Mouse (Mus musculus): ENCODE results near the gene Ddx39b.
A peak's percentile ranks its signal among the peaks of the same experiment; 100 is the strongest.
"Not testable (repeated sequence)": the region's sequence is repeated elsewhere in the genome, so short reads cannot be mapped to it uniquely, and the experiment has no call there.

The Ddx39b gene

DNA sequence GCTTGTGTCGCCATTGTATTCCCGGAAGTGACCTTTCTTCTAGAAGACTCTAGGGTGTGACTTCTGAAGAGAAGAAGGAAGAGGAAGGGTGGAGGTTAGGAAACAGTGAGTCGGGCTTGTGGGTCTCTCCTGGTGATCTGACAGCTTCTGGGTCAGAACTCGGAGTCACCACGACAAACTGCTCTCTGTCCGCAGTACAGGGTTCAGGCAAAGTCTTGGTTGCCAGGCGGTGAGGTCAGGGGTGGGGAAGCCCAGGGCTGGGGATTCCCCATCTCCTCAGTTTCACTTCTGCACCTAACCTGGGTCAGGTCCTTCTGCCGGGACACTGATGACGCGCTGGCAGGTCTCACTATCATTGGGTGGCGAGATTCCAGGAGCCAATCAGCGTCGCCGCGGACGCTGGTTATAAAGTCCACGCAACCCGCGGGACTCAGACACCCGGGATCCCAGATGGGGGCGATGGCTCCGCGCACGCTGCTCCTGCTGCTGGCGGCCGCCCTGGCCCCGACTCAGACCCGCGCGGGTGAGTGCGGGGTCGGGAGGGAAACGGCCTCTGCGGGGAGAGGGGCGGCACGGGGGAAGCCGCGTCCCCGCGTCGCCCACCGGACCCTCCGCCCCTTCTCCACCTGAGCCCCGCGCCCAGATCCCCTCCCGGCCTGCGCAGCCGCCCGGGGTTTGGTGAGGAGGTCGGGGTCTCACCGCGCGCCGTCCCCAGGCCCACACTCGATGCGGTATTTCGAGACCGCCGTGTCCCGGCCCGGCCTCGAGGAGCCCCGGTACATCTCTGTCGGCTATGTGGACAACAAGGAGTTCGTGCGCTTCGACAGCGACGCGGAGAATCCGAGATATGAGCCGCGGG lies 21.3 kb downstream of the Ddx39b start, which contains the start of gene H2-D1:
Gene H2-D1 (plus strand): TSS at position 67 of the 859 bp plus-strand sequence.
- peak; percentile 86 for DNase-seq (ENCODE audit: low spot score)

DNA sequence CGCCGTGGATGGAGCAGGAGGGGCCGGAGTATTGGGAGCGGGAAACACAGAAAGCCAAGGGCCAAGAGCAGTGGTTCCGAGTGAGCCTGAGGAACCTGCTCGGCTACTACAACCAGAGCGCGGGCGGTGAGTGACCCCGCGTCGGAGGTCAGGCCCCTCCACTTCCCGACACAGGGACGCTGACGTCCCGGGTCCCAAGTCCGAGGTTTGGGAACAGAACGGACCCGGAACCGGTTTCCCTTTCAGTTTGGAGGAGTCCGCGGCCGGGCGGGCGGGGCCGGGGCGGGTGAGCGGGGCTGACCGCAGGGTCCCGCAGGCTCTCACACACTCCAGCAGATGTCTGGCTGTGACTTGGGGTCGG lies 22.0 kb downstream of the Ddx39b start:
- no peak for DNase-seq (ENCODE audit: low spot score)

DNA sequence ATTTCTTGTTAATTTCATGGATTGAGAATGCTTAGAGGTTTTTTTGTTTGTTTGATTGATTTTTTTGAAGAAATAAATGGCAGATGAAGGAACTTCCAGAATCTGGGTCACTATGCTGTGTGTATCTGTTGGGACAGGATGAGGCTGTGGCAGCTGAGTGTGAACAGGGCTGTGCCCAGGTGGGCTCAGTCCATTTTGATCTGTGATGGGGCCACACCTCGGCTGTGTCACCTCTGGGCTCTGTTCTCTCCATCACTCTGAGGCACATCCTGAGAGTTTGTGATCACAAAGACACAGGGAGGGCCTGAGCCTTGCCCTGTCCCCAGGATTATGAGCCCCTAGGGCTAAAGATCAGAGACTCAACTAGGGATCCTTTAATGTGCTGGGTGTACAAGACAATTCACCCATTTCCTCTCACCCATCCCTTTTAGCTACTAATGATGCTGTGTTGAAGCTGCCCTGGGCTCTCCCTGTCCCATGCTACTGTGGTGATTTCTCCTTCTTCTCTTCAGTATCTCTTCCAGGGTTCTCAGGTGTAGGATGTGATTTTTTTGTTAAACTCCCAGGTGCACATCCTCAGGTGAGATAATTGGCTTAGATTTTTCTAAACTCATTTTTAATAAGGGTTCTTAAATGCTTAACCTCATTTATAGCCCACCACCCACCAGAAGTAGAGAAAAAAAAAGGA lies 26.0 kb downstream of the Ddx39b start:
- DNase-seq (ENCODE audit: low spot score) = no peak

DNA sequence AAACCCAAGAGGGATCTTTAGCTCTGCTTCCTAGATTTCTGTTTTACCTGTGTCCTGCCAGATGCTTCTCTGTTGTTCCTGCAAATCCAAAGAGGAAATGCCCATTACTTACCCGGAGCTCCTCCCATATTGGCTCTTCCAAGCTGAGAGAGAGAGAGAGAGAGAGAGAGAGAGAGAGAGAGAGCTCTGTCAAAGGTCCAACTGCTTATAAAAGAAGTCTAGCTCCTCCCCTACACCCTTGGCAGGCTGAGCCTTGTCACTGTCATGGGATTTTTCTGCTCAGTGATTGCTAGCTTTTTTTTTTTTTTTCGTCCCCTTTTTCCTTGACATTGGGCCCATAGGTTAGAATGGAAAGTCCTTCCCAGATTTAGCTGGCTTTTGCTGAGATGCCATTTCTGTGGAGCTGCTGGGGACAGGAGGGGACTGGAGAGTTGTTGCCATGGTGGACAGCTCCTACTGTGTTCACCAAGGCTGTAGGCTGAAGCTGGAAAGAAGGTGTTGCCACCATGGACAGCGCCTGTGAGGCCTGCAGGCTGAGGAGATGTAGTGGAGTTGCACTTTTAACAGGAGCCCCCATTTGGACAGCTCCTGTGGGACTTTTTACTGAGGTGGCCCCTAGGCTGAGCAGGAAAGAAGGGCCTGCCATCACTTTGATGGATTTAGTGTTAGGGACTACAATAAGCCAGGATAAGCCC lies 28.3 kb downstream of the Ddx39b start:
- no peak for DNase-seq (ENCODE audit: low spot score)

DNA sequence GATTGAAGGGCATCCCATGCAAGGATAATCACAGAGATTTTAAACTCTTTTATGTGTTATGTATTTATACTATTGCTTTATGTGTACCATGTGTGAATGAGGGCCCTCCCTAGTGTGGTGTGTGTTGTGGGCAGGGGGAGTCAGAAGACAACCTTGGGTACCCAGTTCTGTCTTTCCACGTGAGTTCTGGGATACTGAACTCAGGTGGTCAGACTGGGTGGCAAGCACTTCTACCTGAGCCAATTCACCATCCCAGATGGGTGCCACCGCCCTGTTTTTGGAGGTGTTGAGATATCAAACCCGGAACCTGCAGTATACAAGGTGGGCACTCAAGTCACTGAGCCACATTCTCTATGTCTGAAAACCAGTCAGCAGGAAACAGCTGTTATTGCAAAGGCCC lies 30.7 kb downstream of the Ddx39b start:
- no peak for DNase-seq (ENCODE audit: low spot score)

DNA sequence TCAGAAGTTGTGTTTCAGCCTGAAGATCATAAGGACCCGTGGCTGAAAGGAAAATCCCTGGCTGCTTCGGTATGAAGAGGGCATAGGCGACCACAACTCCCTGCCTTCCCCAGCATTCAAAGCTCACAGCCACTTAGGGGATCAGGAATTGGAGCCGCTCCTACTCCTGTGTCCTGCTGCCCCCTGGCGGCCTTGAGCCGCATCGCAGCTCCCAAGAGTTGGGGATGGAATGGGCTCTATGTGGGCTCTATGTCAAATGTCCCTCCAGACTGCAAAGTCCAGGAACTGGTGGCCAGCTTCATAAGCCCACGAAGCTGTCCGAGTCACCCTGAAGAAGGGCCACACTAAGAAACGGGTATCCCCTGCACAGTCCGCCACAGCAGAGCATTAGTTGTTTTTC lies 33.2 kb downstream of the Ddx39b start:
- peak; percentile 51 for DNase-seq (ENCODE audit: low spot score)

DNA sequence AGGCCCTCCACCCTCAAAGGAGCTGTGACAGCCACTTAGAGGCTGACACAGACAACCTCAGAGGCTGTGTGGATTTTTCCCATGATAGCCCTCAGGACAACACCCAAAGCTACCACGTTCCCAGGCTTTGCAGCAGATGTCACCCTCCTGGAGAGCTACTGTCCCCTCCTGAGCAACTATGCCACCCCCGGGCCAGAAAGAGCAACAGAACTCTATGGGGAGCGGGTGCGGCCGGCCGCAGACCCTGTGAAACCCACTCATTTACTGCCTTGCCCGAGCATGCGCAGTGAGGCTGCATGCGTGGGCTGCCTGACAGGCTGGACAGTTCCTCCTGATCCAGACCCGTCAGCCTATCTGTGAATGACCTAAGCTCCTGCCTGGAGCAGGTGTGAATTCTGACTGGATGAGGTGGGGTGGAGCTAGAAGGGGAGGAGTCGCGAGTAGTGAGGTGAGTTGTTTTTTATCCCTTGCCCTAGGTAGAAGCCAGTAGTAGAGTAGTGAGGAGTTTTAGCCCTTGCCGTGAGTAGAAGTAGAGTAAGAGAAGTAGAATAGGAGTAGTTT lies 34.8 kb downstream of the Ddx39b start:
- no peak for DNase-seq (ENCODE audit: low spot score)

DNA sequence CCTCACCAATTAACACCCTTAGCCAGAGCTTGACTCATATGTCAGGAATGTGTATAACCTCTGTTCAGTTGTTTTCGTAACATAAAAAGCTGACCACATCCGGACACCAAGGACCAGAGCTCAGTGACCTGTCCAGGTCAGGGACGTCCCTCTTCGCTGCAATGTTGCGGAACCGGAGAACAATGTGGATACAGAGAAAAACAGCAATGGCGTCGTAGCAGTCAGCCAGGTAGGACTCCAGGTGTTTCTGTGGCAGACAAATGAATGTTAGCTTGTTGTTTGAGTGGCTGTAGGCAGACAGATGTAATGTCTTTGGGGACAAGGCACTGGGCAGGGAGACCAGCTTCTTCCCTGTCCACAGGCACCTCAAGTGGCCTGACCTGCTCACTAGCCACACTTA lies 36.5 kb downstream of the Ddx39b start:
- no peak for DNase-seq (ENCODE audit: low spot score)

DNA sequence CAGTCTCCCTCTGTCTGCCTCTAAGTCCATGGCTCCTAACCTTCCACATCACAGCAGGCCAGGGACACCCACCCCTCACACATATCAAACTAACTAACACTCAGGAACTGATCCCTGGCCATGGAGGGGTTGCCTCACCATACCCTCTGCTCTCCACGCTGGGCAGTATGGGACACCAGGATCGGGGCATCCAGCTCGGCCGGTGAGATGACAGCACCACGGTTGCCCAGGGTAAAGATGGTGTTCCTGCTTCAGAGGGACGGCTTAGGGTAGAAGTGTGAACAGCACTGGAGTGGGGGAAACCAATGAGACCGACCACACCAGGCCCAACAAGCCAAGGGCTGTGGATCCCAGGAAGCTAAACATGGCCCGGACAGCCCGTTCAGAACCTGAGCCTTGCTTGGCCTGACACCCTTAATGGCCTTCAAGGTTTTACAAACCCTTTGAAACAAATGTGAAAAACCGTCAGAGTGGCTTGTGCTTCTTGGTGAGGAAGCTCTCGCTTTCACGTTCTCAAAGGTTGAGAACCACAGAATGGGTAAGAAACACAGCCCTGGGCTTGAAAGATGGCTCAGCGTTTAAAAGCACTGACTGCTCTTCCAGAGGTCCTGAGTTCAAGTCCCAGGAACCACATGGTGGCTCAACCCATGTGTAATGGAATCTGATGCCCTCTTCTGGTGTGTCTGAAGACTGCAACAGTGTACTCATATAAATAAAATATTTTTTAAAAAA lies 37.6 kb downstream of the Ddx39b start:
- no peak for DNase-seq (ENCODE audit: low spot score)

DNA sequence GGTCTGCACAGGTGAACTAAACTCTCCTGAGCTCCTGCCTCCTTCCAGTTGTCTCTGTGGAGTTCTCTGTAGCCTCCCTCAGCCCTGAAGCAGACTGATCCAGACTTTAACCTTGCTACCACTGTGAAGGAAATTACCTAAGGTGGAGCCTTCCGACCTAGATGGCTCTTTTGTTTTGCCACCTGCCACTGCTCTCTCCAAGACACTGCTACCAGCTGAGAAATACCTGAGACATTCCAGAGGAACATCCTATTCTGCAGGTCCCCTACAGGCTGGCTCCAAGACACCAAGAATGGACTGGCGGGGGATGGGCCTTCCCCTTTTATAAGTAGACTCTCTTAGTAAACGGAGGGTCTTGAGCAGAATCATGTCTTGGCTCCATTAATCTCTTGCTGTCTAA lies 38.7 kb downstream of the Ddx39b start:
- no peak for DNase-seq (ENCODE audit: low spot score)

DNA sequence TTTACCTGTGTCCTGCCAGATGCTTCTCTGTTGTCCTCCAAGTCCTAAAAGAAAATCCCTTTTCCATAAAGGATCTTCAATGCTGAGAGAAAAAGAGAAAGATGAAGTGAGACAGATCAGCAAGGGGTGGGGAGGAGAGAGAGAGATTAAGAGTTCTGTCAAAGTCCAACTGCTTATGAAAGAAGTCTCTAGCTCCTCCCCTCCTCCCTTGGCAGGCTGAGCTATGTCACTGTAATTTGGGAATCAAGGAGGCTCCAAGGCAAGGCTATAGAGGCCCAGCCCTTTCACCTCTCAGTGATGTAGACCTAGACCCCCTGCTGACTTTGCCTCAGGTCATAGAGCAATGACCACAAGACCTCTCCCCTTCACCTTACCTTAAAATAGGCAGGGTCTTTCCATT lies 43.9 kb downstream of the Ddx39b start:
- no peak for DNase-seq (ENCODE audit: low spot score)

DNA sequence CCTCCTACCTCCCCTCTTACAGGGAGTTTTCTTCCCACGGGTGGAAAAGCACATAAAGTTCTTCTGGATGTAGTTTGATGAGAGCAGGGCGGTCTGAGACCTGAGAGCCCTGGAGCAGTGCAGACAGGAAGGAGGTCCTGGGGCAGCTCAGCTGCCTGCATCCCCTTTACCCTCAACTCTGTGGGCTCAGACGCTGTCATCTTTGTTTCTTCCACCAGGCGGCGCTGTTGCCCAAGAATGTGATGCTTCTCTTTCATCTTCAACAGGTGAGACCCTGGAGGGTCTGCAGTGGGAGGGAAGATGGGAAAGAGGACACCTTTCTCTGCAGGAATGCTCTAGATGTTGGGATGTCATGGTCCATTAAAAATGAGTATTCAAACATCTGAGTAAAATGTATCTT lies 54.2 kb downstream of the Ddx39b start:
- not testable (repeated sequence) for DNase-seq (ENCODE audit: low spot score)

DNA sequence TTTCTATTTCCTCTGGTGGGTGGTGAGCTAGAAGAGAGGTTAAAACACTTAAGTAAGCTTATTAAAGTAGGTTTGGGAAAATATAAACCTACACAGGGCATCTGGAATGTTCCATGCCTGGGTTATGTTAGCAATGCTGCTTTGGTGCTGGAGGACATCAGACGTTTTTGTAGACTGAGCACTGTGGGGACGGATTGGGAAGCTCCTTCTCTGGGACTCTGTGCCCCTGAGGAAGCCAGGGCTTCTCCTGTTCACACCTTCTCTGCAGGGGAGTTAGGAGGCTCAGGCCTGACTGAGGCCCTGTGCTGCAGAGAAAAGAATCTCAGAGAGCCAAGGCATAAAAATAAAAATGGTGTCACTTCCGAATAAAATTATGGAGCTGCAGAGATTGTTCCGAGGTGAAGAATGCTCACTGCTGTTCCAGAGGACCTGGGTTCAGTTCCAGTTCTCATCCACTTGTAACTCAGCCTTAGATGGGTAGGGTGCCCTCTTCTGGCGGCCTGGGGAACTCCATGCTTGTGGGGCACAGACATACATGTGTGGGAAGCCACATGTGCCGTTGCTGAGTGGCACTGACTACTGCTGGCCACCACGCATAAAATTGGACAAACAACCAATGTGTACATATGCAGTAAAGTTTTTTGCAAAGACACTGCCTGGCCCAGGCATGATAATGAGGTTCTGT lies 58.9 kb downstream of the Ddx39b start:
- DNase-seq (ENCODE audit: low spot score) = not testable (repeated sequence)

DNA sequence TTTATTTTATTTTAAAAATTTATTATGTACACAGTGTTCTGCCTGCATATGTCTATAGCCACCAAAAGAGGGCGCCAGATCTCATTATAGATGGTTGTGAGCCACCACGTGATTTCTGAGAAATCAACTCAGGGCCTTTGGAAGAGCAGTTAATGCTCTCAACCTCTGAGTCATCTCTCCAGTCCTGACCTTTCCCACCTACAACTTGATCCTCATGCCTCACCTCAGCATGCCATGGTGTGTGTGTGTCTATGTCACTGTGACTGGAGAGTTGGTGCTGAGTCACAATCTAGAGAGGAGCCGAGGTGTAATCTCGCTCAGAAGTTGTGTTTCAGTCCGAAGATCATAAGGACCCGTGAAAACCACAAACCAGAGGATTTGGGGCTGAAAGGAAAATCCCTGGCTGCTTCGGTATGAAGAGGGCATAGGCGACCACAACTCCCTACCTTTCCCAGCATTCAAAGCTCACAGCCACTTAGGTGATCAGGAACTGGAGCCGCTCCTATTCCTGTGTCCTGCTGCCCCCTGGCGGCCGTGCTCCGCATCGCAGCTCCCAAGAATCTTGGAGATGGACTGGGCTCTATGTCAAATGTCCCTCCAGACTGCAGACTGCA lies 60.2 kb downstream of the Ddx39b start:
- peak; percentile 53 for DNase-seq (ENCODE audit: low spot score)

DNA sequence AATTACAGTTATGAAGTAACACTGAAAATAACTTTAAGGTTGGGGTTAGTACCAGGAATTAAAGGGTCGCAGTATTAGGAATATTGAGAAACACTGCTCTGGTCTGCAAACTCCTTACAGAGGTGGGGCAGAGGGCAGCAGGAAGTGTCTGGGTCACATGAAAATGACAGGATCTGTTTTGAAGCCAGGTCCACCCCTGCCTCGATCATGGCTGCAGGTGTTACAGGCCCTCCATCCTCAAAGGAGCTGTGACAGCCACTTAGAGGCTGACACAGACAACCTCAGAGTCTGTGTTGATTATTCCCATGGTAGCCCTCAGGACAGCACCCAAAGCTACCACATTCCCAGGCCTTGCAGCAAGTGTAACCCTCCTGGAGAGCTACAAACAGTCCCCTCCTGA lies 61.7 kb downstream of the Ddx39b start:
- no peak for DNase-seq (ENCODE audit: low spot score)

Measured in ovary, adult 18-20 months (tissue).